Mouse (Mus musculus): ENCODE data around the gene Gcnt3. TPM values are rescaled to one million over a fixed set of nuclear protein-coding genes. Genes with fewer than 3 reads are reported as not detected.

Gcnt3 gene
- polyA plus RNA-seq (2012; rRNA removed): 32.6 and 33.7 TPM in 2 replicates

GRCm38 (mm10) chr9:70037988-70038387 lies at the start of gene Gcnt3:
Gcnt3 (minus strand) TSS chr9:70038088.

GRCm38 (mm10) chr9:70012408-70012901 lies 25.4 kb downstream of the Gcnt3 start, which contains the start of gene Gtf2a2:
Gtf2a2 (plus strand) TSS chr9:70012550.

GRCm38 (mm10) chr9:69989303-69990121 lies 48.4 kb downstream of the Gcnt3 start, which contains the start of gene Bnip2:
Bnip2 (plus strand) TSS chr9:69989466.

Other genes starting within 250 kb of the Gcnt3 start
- gene Bnip2, start 48.6 kb downstream of the Gcnt3 start, polyA plus RNA-seq (2012; rRNA removed): 14.0 and 14.3 TPM in 2 replicates
- gene Gtf2a2, start 25.5 kb downstream of the Gcnt3 start, polyA plus RNA-seq (2012; rRNA removed): 12.4 and 16.5 TPM in 2 replicates
- gene Fam81a, start 104.5 kb upstream of the Gcnt3 start, polyA plus RNA-seq (2012; rRNA removed): 0.06 and 0.34 TPM in 2 replicates
- 22.2 and 22.5 TPM in 2 replicates for gene Myo1e, start 169.3 kb upstream of the Gcnt3 start, polyA plus RNA-seq (2012; rRNA removed)